Mouse (Mus musculus): ENCODE measurements around the gene Krtap16-1. TPM values are rescaled to one million over a fixed set of nuclear protein-coding genes. Genes with fewer than 3 reads are reported as not detected.

The Krtap16-1 gene
- polyA plus RNA-seq, 1 experiment from 2014 or later = not detected

DNA sequence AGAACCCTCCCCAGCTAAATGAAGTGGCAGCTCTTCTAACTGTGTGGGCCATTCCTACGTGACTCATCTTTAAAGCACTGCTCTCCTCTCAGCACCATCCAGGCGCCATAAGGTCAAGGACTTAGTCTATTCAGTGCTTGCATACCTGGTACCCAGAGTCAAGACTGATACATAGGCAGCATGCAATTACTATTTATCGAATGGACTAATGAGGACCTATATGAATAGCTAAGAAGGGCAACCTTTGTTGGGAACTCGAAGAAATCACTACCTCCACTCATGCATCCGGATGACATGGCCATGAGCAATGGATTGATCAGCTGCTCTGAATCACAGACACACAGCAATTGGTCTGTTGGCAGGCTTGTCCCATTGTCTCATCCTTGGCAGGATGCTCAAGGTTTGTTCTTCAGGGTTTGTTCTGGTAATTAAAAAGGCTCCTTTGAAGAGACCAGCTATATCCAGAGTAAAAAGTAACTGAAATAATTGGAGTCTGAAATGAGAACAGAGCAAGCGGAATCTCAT is 3.5 kb upstream of the Krtap16-1 start:
- Histone ChIP-seq H3K27ac (replicated peaks in 1 of 2; ENCODE audit: control insufficient read depth in 1 of 2, insufficient read depth in 1 of 2, low read depth in 2 of 2, low read length in 2 of 2) (no peak overlapping the region), H3K9ac (ENCODE audit: low read length) (no peak overlapping the region), H3K9me3 (ENCODE audit: control insufficient read depth, low read length) (no peaks in the 10 kb centered on the region), H3K27me3 (ENCODE audit: control insufficient read depth, insufficient read depth, low read length) (peaks cover 28% of the 10 kb centered on the region), H3K4me3 (ENCODE audit: control insufficient read depth in 1 of 2, insufficient read depth in 1 of 2, low read depth in 1 of 2, low read length in 2 of 2) (no peak overlapping the region), H3K4me2 (ENCODE audit: low read length) (no peak overlapping the region), H3K36me3 (ENCODE audit: control insufficient read depth, insufficient read depth, low read length) (no peaks in the 10 kb centered on the region), H3K4me1 (ENCODE audit: control insufficient read depth in 2 of 2, insufficient read depth in 2 of 2, low read length in 2 of 2) (no peaks in the 10 kb centered on the region; a peak in 1 of 4 replicates)
- no peak for ATAC-seq (ENCODE audit: insufficient number of reproducible peaks, insufficient read depth, low FRiP score, low read depth)
- 65% methylated on average over 6 of the region's 6 CpGs for whole genome bisulfite sequencing

DNA sequence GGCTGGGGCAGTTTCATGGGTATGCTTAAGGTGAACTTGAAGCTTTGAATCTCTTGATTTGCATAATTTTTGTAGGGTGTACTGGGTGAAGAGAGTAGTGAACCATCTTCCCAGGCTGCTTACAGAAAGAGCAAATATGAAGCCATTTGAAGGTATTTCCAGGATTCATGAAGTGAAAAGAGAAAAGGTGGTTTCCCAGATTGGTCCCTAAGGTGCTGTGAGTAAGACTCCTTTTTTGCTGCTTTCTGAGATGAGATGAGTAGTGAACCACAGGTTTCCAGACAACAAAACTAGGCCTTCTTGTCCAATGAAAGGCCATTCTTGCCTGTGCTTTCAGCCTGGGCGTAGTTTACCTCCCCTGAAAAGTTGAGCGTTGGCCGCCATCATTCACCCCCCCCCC is 2.1 kb upstream of the Krtap16-1 start:
- Histone ChIP-seq H3K9me3 (ENCODE audit: control insufficient read depth, low read length) (no peaks in the 10 kb centered on the region), H3K4me1 (ENCODE audit: control insufficient read depth in 2 of 2, insufficient read depth in 2 of 2, low read length in 2 of 2) (no peaks in the 10 kb centered on the region; a peak in 1 of 4 replicates), H3K27me3 (ENCODE audit: control insufficient read depth, insufficient read depth, low read length) (peaks cover 19% of the 10 kb centered on the region), H3K36me3 (ENCODE audit: control insufficient read depth, insufficient read depth, low read length) (no peaks in the 10 kb centered on the region), H3K27ac (replicated peaks in 1 of 2; ENCODE audit: control insufficient read depth in 1 of 2, insufficient read depth in 1 of 2, low read depth in 2 of 2, low read length in 2 of 2) (no peak overlapping the region), H3K4me3 (ENCODE audit: control insufficient read depth in 1 of 2, insufficient read depth in 1 of 2, low read depth in 1 of 2, low read length in 2 of 2) (no peak overlapping the region), H3K9ac (ENCODE audit: low read length) (no peak overlapping the region), H3K4me2 (ENCODE audit: low read length) (no peak overlapping the region)
- WGBS = 86% methylated on average over 3 of the region's 3 CpGs
- ATAC-seq (ENCODE audit: insufficient number of reproducible peaks, insufficient read depth, low FRiP score, low read depth) = no peak

DNA sequence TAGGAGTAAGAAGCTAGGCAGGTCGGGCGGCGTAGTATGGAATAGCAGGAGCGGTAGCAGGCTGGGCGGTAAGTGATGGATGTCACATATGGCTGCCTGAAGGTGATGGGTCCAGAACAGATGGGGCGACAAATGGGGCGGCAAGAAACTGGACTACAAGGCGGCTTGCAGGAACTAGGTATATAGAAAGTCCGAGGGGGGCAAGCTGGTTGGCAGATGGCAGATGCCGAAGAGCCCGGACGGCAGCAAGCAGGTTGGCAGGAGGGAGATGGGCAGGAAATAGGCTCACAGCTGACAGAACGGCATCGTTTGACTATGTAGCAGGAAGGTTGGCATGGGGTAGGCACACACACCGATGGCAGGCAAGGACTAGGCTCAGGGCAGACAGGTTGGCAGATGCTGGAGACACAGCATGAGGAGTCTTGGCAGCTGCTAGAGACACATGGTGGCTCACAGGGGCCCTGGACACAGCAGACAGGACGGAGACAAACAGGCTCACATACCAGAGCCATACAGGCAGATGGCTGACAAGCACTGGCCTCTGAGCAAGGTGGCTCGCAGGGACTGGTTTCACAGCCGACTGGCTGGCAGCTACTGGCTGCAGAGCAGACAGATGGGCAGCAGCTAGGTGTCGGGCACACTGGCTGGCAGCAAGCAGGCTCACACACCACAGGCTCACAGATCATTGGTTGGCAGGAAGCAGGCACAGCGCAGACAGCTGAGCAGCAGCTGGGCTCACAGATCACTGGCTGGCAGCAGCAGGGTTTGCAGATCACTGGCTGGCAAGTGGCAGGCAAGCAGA is 905 bp downstream of the Krtap16-1 start:
- Histone ChIP-seq H3K27me3 (ENCODE audit: control insufficient read depth, insufficient read depth, low read length) (peaks cover 7% of the 10 kb centered on the region; the same call in 1 of the 2 replicates), H3K27ac (replicated peaks in 1 of 2; ENCODE audit: control insufficient read depth in 1 of 2, insufficient read depth in 1 of 2, low read depth in 2 of 2, low read length in 2 of 2) (no peak overlapping the region), H3K4me3 (ENCODE audit: control insufficient read depth in 1 of 2, insufficient read depth in 1 of 2, low read depth in 1 of 2, low read length in 2 of 2) (no peak overlapping the region), H3K4me2 (ENCODE audit: low read length) (no peak overlapping the region), H3K9ac (ENCODE audit: low read length) (no peak overlapping the region), H3K36me3 (ENCODE audit: control insufficient read depth, insufficient read depth, low read length) (no peaks in the 10 kb centered on the region), H3K9me3 (ENCODE audit: control insufficient read depth, low read length) (no peaks in the 10 kb centered on the region), H3K4me1 (ENCODE audit: control insufficient read depth in 2 of 2, insufficient read depth in 2 of 2, low read length in 2 of 2) (no peaks in the 10 kb centered on the region)
- WGBS = 77% methylated on average over 20 of the region's 20 CpGs
- ATAC-seq (ENCODE audit: insufficient number of reproducible peaks, insufficient read depth, low FRiP score, low read depth) = no peak

DNA sequence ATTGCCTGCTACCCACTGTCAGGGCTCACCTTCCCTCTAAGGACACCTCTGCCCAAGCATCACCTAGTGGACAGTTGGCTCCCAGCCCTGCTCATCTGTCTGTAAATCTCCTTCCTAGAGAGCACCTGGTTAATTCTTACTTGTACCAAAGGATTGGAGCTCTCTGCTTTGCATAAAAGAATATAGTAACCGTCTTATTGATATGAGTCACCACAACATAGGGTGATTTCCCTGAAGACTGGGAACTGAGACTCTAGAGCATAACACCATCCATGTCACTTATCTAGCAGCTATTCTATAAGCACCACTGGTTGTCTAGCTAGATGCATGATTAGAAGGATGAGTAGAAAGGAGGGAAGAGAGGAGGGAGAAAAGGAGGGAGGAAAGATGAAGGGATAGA is 3.0 kb downstream of the Krtap16-1 start:
- no peak for ATAC-seq (ENCODE audit: insufficient number of reproducible peaks, insufficient read depth, low FRiP score, low read depth)
- WGBS = 85% methylated on average over 1 of the region's 1 CpGs
- no peaks in the 10 kb centered on the region for H3K9me3 ChIP-seq (ENCODE audit: control insufficient read depth, low read length)
- no peaks in the 10 kb centered on the region for H3K36me3 ChIP-seq (ENCODE audit: control insufficient read depth, insufficient read depth, low read length)
- H3K9ac ChIP-seq (ENCODE audit: low read length) = no peak overlapping the region
- H3K4me3 ChIP-seq (ENCODE audit: control insufficient read depth in 1 of 2, insufficient read depth in 1 of 2, low read depth in 1 of 2, low read length in 2 of 2) = no peak overlapping the region
- no peaks in the 10 kb centered on the region for H3K4me1 ChIP-seq (ENCODE audit: control insufficient read depth in 2 of 2, insufficient read depth in 2 of 2, low read length in 2 of 2)
- no peak overlapping the region for H3K27ac ChIP-seq (replicated peaks in 1 of 2; ENCODE audit: control insufficient read depth in 1 of 2, insufficient read depth in 1 of 2, low read depth in 2 of 2, low read length in 2 of 2)
- H3K4me2 ChIP-seq (ENCODE audit: low read length) = no peak overlapping the region
- H3K27me3 ChIP-seq (ENCODE audit: control insufficient read depth, insufficient read depth, low read length) = peaks cover 7% of the 10 kb centered on the region; the same call in 1 of the 2 replicates

DNA sequence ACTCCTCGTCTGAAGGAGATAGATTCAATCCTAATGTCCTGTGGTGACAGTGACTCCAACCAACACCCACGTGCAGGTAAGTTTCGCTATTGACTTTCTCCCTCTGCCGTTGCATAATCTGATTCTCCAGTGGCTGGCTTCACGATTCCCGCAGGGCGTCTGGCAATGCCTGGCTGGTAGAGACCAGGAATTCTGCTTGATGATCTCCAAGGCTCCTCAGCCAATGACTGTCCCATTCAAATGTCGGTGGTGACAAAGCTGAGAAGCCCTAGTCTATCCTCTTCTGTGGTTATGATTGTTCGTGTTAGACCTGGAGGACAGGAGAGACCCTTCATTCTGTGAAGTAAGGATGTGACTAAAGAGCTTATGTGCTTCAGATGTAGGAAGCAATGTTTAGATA is 3.7 kb downstream of the Krtap16-1 start:
- Histone ChIP-seq H3K4me2 (ENCODE audit: low read length) (no peak overlapping the region), H3K9me3 (ENCODE audit: control insufficient read depth, low read length) (no peaks in the 10 kb centered on the region), H3K27me3 (ENCODE audit: control insufficient read depth, insufficient read depth, low read length) (peaks cover 7% of the 10 kb centered on the region; the same call in 1 of the 2 replicates), H3K36me3 (ENCODE audit: control insufficient read depth, insufficient read depth, low read length) (no peaks in the 10 kb centered on the region), H3K4me1 (ENCODE audit: control insufficient read depth in 2 of 2, insufficient read depth in 2 of 2, low read length in 2 of 2) (no peaks in the 10 kb centered on the region), H3K4me3 (ENCODE audit: control insufficient read depth in 1 of 2, insufficient read depth in 1 of 2, low read depth in 1 of 2, low read length in 2 of 2) (no peak overlapping the region), H3K9ac (ENCODE audit: low read length) (no peak overlapping the region), H3K27ac (replicated peaks in 1 of 2; ENCODE audit: control insufficient read depth in 1 of 2, insufficient read depth in 1 of 2, low read depth in 2 of 2, low read length in 2 of 2) (no peak overlapping the region)
- no peak for ATAC-seq (ENCODE audit: insufficient number of reproducible peaks, insufficient read depth, low FRiP score, low read depth)
- 85% methylated on average over 9 of the region's 9 CpGs for WGBS

DNA sequence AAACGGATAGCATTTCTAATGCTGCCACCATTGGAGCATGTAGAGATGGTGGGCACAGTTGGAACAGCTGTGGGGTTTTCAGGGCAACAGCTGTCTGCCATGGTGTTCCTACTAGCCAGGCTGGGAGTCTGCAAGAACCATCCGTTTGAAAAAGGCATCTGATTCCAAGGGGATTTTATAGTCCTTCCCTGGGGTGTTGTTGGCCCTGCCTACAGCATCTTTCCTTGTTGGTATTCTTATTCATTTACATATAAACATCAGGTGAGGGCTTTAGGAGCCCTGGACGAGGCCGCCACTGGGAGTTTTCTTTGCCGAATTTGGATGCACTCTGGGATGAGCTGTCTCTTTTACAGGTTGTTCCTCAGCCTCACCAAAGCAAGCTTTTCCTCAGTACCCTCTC is 7.4 kb downstream of the Krtap16-1 start, which contains the start of gene Krtap29-1:
Gene Krtap29-1 (minus strand): TSS at position 101 of the 400 bp plus-strand sequence.
- Histone ChIP-seq H3K9me3 (ENCODE audit: control insufficient read depth, low read length) (0 out of 2 replicates have a peak, but pooled peaks cover under 1% of the 10 kb centered on the region), H3K4me2 (ENCODE audit: low read length) (no peak within 1 kb of the TSS), H3K27me3 (ENCODE audit: control insufficient read depth, insufficient read depth, low read length) (peaks cover 7% of the 10 kb centered on the region; the same call in 1 of the 2 replicates), H3K36me3 (ENCODE audit: control insufficient read depth, insufficient read depth, low read length) (no peaks in the 10 kb centered on the region), H3K27ac (replicated peaks in 1 of 2; ENCODE audit: control insufficient read depth in 1 of 2, insufficient read depth in 1 of 2, low read depth in 2 of 2, low read length in 2 of 2) (no peak within 1 kb of the TSS), H3K4me3 (ENCODE audit: control insufficient read depth in 1 of 2, insufficient read depth in 1 of 2, low read depth in 1 of 2, low read length in 2 of 2) (no peak within 1 kb of the TSS), H3K9ac (ENCODE audit: low read length) (no peak within 1 kb of the TSS), H3K4me1 (ENCODE audit: control insufficient read depth in 2 of 2, insufficient read depth in 2 of 2, low read length in 2 of 2) (no peaks in the 10 kb centered on the region)
- WGBS = 68% methylated on average over 5 of the region's 5 CpGs
- ATAC-seq (ENCODE audit: insufficient number of reproducible peaks, insufficient read depth, low FRiP score, low read depth) = no peak

DNA sequence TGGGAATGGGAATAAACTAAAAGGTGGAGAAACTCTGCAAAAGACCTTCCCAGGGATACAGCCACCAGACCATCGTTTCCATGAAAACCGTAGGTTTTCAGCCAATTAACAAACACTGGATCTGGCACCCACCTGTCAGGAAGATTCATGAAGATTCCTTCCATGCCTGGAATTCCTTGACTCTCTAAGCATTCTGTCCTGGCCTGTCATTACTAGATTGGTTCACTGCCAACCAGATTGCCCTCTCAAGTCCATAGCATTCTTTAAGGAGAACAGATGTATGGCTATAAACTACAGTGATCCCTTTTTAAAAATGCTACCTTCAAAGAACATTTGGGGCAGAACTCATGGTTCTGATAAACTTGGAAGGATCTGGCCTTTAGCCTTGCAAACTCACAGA is 20.4 kb downstream of the Krtap16-1 start:
- Histone ChIP-seq H3K27me3 (ENCODE audit: control insufficient read depth, insufficient read depth, low read length) (no peaks in the 10 kb centered on the region), H3K27ac (replicated peaks in 1 of 2; ENCODE audit: control insufficient read depth in 1 of 2, insufficient read depth in 1 of 2, low read depth in 2 of 2, low read length in 2 of 2) (no peak overlapping the region), H3K4me2 (ENCODE audit: low read length) (no peak overlapping the region), H3K4me1 (ENCODE audit: control insufficient read depth in 2 of 2, insufficient read depth in 2 of 2, low read length in 2 of 2) (no peaks in the 10 kb centered on the region), H3K9ac (ENCODE audit: low read length) (no peak overlapping the region), H3K4me3 (ENCODE audit: control insufficient read depth in 1 of 2, insufficient read depth in 1 of 2, low read depth in 1 of 2, low read length in 2 of 2) (no peak overlapping the region), H3K36me3 (ENCODE audit: control insufficient read depth, insufficient read depth, low read length) (no peaks in the 10 kb centered on the region), H3K9me3 (ENCODE audit: control insufficient read depth, low read length) (no peaks in the 10 kb centered on the region)
- WGBS = 58% methylated on average over 2 of the region's 2 CpGs
- ATAC-seq (ENCODE audit: insufficient number of reproducible peaks, insufficient read depth, low FRiP score, low read depth) = no peak
